Mouse (Mus musculus) cerebellum, adult 2 months (tissue): ENCODE measurements around the gene Fbxo21. TPM values are rescaled to one million over a fixed set of nuclear protein-coding genes. Genes with fewer than 3 reads are reported as not detected.

ENCODE experiments used
- DNase-seq, 2 experiments: peaks; one replicate each; pipeline ENCODE4 v3.0.0; 2021
- H3K27ac ChIP-seq: fragments of 200-500 bp; 2 replicates; pipeline ENCODE4 v1.5.1; 2012; ENCODE audit warnings: low read length, control low read depth, inconsistent platforms; ENCODE audit not compliant: insufficient read depth
- H3K27me3 ChIP-seq: fragments of 200-500 bp; 2 replicates; pipeline ENCODE4 v1.6.1; 2012; ENCODE audit warnings: inconsistent platforms, mild to moderate bottlenecking, low read length, moderate library complexity; ENCODE audit not compliant: control insufficient read depth, insufficient read depth
- H3K4me1 ChIP-seq: fragments of 200-500 bp; 2 replicates; pipeline ENCODE4 v1.6.1; 2011; ENCODE audit warnings: low read length; ENCODE audit not compliant: control insufficient read depth, insufficient read depth
- H3K4me3 ChIP-seq: fragments of 200-500 bp; replicated peaks from 2 replicates; pipeline ENCODE3; 2011; ENCODE audit warnings: mild to moderate bottlenecking, low read depth, low read length, control low read depth; ENCODE audit not compliant: insufficient read depth
- CTCF ChIP-seq: fragments of 200-500 bp; IDR thresholded peaks from 2 replicates; pipeline ENCODE4 v1.5.1; 2011; ENCODE audit warnings: low read depth, mild to moderate bottlenecking, control low read depth, low read length, moderate library complexity, borderline replicate concordance; ENCODE audit not compliant: insufficient read depth
- POLR2A ChIP-seq: fragments of 200-500 bp; IDR thresholded peaks from 2 replicates; pipeline ENCODE4 v1.6.1; 2011; ENCODE audit warnings: low read length, control low read depth, borderline replicate concordance; ENCODE audit not compliant: insufficient read depth
- WGBS: fragments of 180-500 bp; shearing (Covaris S2); methylation state at CpG from one replicate; pipeline ENCODE4 v1.1.7; 2018; 5-methylcytosine and 5-hydroxymethylcytosine counted together
- polyA plus RNA-seq: library from polyadenylated mRNA; depleted of rRNA; stranded (reverse); fragments of >200 nt; gene quantifications from 2 replicates; pipeline ENCODE4 v1.2.3, GENCODE M21; 2012

The Fbxo21 gene
- polyA plus RNA-seq, 1 experiment, result 114 TPM

DNA sequence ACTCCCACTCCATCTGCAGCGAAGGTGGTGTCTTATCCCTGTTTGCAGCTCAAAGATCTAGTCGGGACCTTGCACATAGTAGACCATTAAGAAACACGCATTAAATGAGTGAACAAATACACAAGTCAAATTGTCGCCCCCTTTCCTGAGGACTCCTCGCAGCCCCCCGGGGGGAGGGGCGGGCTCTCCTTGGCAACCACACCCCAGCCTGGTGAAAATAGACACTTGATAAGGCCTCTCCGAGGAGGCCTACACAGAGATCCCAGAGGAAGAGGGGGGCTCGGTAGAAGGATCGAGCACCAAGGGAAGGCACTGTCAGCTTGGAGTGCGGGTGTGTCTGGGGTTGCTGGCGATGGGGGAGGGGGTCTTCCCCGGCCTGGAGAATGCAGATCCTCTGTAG lies 49.8 kb downstream of the Fbxo21 start:
- Histone ChIP-seq H3K27ac (no peak overlapping the region), H3K27me3 (no peaks in the 10 kb centered on the region), H3K4me3 (no peak overlapping the region), H3K4me1 (peaks cover 14% of the 10 kb centered on the region)
- no peak for TF ChIP-seq CTCF
- TF ChIP-seq POLR2A, result no peak
- no peak for DNase-seq
- 25% methylated on average over 13 of the region's 13 CpGs for WGBS

- WGBS, result 2% methylated on average over 39 of the region's 39 CpGs
- DNase-seq, result peak; percentile 51 to 61
- H3K4me3 ChIP-seq, result peak overlapping the region; percentile 63
- peaks cover 19% of the 10 kb centered on the region for H3K4me1 ChIP-seq
- no peak overlapping the region for H3K27ac ChIP-seq
- TF ChIP-seq CTCF (no peak), POLR2A (no peak)
- no peaks in the 10 kb centered on the region for H3K27me3 ChIP-seq
Measured at GRCm38 (mm10) chr5:118027101-118027697, 50.7 kb downstream of the Fbxo21 start.

- peak; percentile 75 to 81 for DNase-seq
- Histone ChIP-seq H3K4me3 (peak within 1 kb of the TSS; percentile 63), H3K27ac (peak within 1 kb of the TSS; percentile 80), H3K4me1 (peaks cover 20% of the 10 kb centered on the region), H3K27me3 (no peaks in the 10 kb centered on the region)
- TF ChIP-seq CTCF (no peak), POLR2A (peak; percentile 79)
- WGBS, result under 1% methylated on average over 63 of the region's 63 CpGs
Measured at GRCm38 (mm10) chr5:118027698-118028190, 51.2 kb downstream of the Fbxo21 start, which contains the start of gene Tesc. Tesc (plus strand) TSS chr5:118027743.

GRCm38 (mm10) chr5:118028191-118029034 lies 51.9 kb downstream of the Fbxo21 start:
- under 1% methylated on average over 79 of the region's 79 CpGs for WGBS
- peaks cover 27% of the 10 kb centered on the region for H3K4me1 ChIP-seq
- peak overlapping the region; percentile 80 for H3K27ac ChIP-seq
- H3K4me3 ChIP-seq, result peak overlapping the region; percentile 63
- TF ChIP-seq POLR2A, result no peak
- peak; percentile 63 to 78 for DNase-seq
- no peaks in the 10 kb centered on the region for H3K27me3 ChIP-seq

DNA sequence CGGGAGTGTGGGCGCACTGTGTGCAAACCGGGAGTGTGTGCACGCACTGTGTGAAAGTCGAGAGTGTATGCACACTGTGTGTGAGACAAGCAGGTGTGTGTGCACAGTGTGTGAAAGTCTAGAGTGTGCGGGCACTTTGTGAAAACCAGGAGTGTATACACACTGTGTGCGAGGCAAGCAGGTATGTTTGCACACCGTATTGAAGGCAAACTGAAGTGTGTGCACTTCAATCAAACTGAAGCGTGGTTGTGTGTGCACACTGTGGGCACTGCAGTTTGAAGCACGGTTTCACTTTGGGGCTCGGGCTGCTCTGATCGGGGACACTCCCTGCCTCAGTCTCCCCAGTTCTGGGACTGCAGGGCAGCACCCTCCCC lies 52.5 kb downstream of the Fbxo21 start:
- H3K4me3 ChIP-seq, result peak overlapping the region; percentile 63
- 1% methylated on average over 12 of the region's 12 CpGs for WGBS
- TF ChIP-seq CTCF, result no peak
- TF ChIP-seq POLR2A, result 0 out of 2 replicates have a peak, but pooled peaks have one; percentile 10
- H3K27me3 ChIP-seq, result no peaks in the 10 kb centered on the region
- H3K4me1 ChIP-seq, result peaks cover 33% of the 10 kb centered on the region
- DNase-seq, result peak in 1 of 2 experiments; percentile 55
- peak overlapping the region; percentile 80 for H3K27ac ChIP-seq

- TF ChIP-seq POLR2A, result no peak
- WGBS, result under 1% methylated on average over 10 of the region's 10 CpGs
Measured at GRCm38 (mm10) chr5:118029420-118029819, 52.9 kb downstream of the Fbxo21 start.

GRCm38 (mm10) chr5:118030022-118030675 lies 53.6 kb downstream of the Fbxo21 start:
- Histone ChIP-seq H3K4me1 (peaks cover 36% of the 10 kb centered on the region), H3K27me3 (no peaks in the 10 kb centered on the region), H3K4me3 (peak overlapping the region; percentile 45), H3K27ac (peak overlapping the region; percentile 54)
- TF ChIP-seq CTCF (no peak), POLR2A (no peak)
- DNase-seq, result no peak
- WGBS, result 72% methylated on average over 9 of the region's 9 CpGs

More at GRCm38 (mm10) chr5:118029420-118029819, 52.9 kb downstream of the Fbxo21 start:
- H3K4me1 ChIP-seq, result peaks cover 36% of the 10 kb centered on the region
- peak; percentile 71 to 75 for DNase-seq
- peak overlapping the region; percentile 63 for H3K4me3 ChIP-seq
- peak overlapping the region; percentile 80 for H3K27ac ChIP-seq
- no peaks in the 10 kb centered on the region for H3K27me3 ChIP-seq

GRCm38 (mm10) chr5:118031059-118031458 lies 54.5 kb downstream of the Fbxo21 start:
- DNase-seq, result no peak
- Histone ChIP-seq H3K4me1 (peaks cover 42% of the 10 kb centered on the region), H3K4me3 (peak overlapping the region; percentile 35), H3K27me3 (no peaks in the 10 kb centered on the region), H3K27ac (peak overlapping the region; percentile 96)
- WGBS, result 27% methylated on average over 5 of the region's 5 CpGs
- TF ChIP-seq CTCF (no peak), POLR2A (no peak)
